In the genomic region with DNA sequence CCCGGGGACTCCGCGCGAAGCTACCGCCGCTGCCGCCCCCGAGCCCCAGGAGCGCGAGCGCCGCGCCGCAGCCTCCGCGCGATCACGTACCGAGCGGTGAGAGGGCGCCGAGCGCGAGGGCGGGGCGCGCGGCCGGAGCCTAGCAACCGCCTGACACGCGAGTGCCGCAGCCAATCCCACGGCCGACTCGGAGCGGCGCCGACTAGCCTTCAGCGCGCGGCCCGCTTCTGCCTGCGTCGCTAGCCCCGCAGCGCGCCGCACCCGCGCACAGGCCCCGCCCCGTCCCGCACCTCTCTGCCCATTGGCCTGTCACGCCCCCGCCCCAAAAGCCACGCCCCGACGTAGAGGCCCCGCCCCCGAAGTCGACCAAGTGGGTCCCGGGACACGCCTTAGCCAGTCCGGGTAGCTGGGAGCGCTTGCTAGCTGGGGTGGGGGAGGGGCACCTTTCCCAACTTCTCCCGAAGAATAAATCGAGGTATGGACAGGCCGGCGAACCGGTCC, we compare ENCODE assay signal across 8 mouse cellular contexts. TPM values are rescaled to one million over a fixed set of nuclear protein-coding genes. Genes with fewer than 3 reads are reported as not detected.
DNase-seq lines count a peak whose midpoint lies in the region; ATAC-seq and TF ChIP-seq lines count a peak whose summit lies in the region.

A gene (minus strand): TSS at position 269 of the 501 bp plus-strand sequence.

- peaks cover 28% of the 10 kb centered on the region for H3K36me3 ChIP-seq in E14TG2a.4 (ENCODE audit: insufficient read depth, low read length)
- no peaks in the 10 kb centered on the region for H3K36me3 ChIP-seq in forebrain, embryonic 13.5 days (ENCODE audit: poor library complexity, severe bottlenecking)
- H3K36me3 ChIP-seq in liver, postnatal 0 days (replicated peaks; ENCODE audit: insufficient read depth, low read length) = no peaks in the 10 kb centered on the region
- no peaks in the 10 kb centered on the region for H3K36me3 ChIP-seq in neural tube, embryonic 14.5 days (ENCODE audit: control insufficient read depth, insufficient read depth, low read length)

- peak within 1 kb of the TSS; percentile 89 for H3K9ac ChIP-seq in forebrain, embryonic 13.5 days
- peak within 1 kb of the TSS; percentile 82 for H3K9ac ChIP-seq in liver, postnatal 0 days (replicated peaks)
- H3K9ac ChIP-seq in neural tube, embryonic 14.5 days (replicated peaks; ENCODE audit: low read depth, low read length) = peak within 1 kb of the TSS; percentile 84

- WGBS in forebrain, embryonic 13.5 days = under 1% methylated on average over 71 of the region's 71 CpGs
- 1% methylated on average over 65 of the region's 71 CpGs for WGBS in large intestine, adult 2 months
- WGBS in liver, postnatal 0 days (ENCODE audit: insufficient replicate concordance) = 0% methylated on average over 51 of the region's 71 CpGs
- under 1% methylated on average over 50 of the region's 71 CpGs for WGBS in neural tube, embryonic 14.5 days

- peaks cover 88% of the 10 kb centered on the region for H3K4me1 ChIP-seq in E14TG2a.4 (replicated peaks; ENCODE audit: low read depth, low read length)
- peaks cover 24% of the 10 kb centered on the region for H3K4me1 ChIP-seq in forebrain, embryonic 13.5 days
- peaks cover 17% of the 10 kb centered on the region for H3K4me1 ChIP-seq in liver, postnatal 0 days (ENCODE audit: insufficient read depth)
- peaks cover 19% of the 10 kb centered on the region for H3K4me1 ChIP-seq in neural tube, embryonic 14.5 days (ENCODE audit: control insufficient read depth, insufficient read depth, low read length)

- H3K27ac ChIP-seq in forebrain, embryonic 13.5 days = peak within 1 kb of the TSS; percentile 94
- H3K27ac ChIP-seq in liver, postnatal 0 days (ENCODE audit: low read depth) = peak within 1 kb of the TSS; percentile 89
- peak within 1 kb of the TSS; percentile 87 for H3K27ac ChIP-seq in neural tube, embryonic 14.5 days (ENCODE audit: low read depth, low read length)

- H3K27me3 ChIP-seq in E14TG2a.4 (ENCODE audit: insufficient read depth, low read length) = no peaks in the 10 kb centered on the region
- H3K27me3 ChIP-seq in forebrain, embryonic 13.5 days = no peaks in the 10 kb centered on the region
- H3K27me3 ChIP-seq in liver, postnatal 0 days (ENCODE audit: insufficient read depth, low read length) = no peaks in the 10 kb centered on the region
- H3K27me3 ChIP-seq in neural tube, embryonic 14.5 days (ENCODE audit: control insufficient read depth, insufficient read depth, low read length) = no peaks in the 10 kb centered on the region

- peak; percentile 91 for DNase-seq in c-Kit-positive CD71-positive TER-119-positive erythroid progenitor cells, embryonic 14.5 days (ENCODE audit: low spot score)
- peak; percentile 100 for DNase-seq in heart, postnatal 10 days
- DNase-seq in large intestine, adult 2 months (ENCODE audit: low read depth, low spot score) = peak; percentile 70
- DNase-seq in liver, postnatal 0 days = peak; percentile 100
- DNase-seq in testis, postnatal 10 days (ENCODE audit: low spot score) = peak; percentile 100

- H3K4me2 ChIP-seq in forebrain, embryonic 13.5 days = peak within 1 kb of the TSS; percentile 83
- H3K4me2 ChIP-seq in liver, postnatal 0 days (ENCODE audit: low read depth, low read length) = peak within 1 kb of the TSS; percentile 98
- peak within 1 kb of the TSS; percentile 53 for H3K4me2 ChIP-seq in neural tube, embryonic 14.5 days (ENCODE audit: low read depth, low read length)

- TF ChIP-seq CTCF in E14TG2a.4 (conservative IDR thresholded peaks at IDR 0.05; ENCODE audit: low read length) = no peak
- no peak for TF ChIP-seq CTCF in liver, postnatal 0 days (IDR thresholded peaks at IDR 0.05; ENCODE audit: low read depth)

- peak; percentile 99 for ATAC-seq in forebrain, embryonic 13.5 days
- ATAC-seq in liver, postnatal 0 days = peak; percentile 96
- ATAC-seq in neural tube, embryonic 14.5 days (ENCODE audit: low read depth) = peak; percentile 99

- TF ChIP-seq EP300 in liver, postnatal 0 days (IDR thresholded peaks at IDR 0.05; ENCODE audit: low read depth) = no peak

- peak within 1 kb of the TSS; percentile 98 for H3K4me3 ChIP-seq in E14TG2a.4 (replicated peaks; ENCODE audit: low read length)
- H3K4me3 ChIP-seq in forebrain, embryonic 13.5 days = peak within 1 kb of the TSS; percentile 98
- peak within 1 kb of the TSS; percentile 82 for H3K4me3 ChIP-seq in liver, postnatal 0 days (ENCODE audit: low read depth, low read length)
- H3K4me3 ChIP-seq in neural tube, embryonic 14.5 days (ENCODE audit: low read depth, low read length) = peak within 1 kb of the TSS; percentile 93

- intact Hi-C loops in heart, postnatal 10 days (cut with DNase I) = loop anchor here (5.0 kb wide), 1 partner anchor 61 kb away; no protein-coding TSS in a partner anchor

- no peaks in the 10 kb centered on the region for H3K9me3 ChIP-seq in E14TG2a.4 (ENCODE audit: low read length)
- no peaks in the 10 kb centered on the region for H3K9me3 ChIP-seq in forebrain, embryonic 13.5 days (replicated peaks)
- H3K9me3 ChIP-seq in liver, postnatal 0 days (ENCODE audit: low read length) = no peaks in the 10 kb centered on the region
- no peaks in the 10 kb centered on the region for H3K9me3 ChIP-seq in neural tube, embryonic 14.5 days (ENCODE audit: control insufficient read depth, low read length)

RNA-seq across cellular contexts. Expression of the gene that starts here (rescaled TPM):
- 40.8 and 45.4 TPM in 2 replicates for polyA plus RNA-seq in forebrain, embryonic 13.5 days (2015; fragmentation: Nextera tagmentation; extraction: Ambion mirVana)
- 100 to 1,000 TPM; 369 to 394 TPM for total RNA-seq in heart, postnatal 10 days (2021)
- 33.9 and 66.1 TPM in 2 replicates for polyA plus RNA-seq in large intestine, adult 2 months (2012; rRNA removed)
- 20.0 and 20.8 TPM in 2 replicates for polyA plus RNA-seq in liver, postnatal 0 days (2015; fragmentation: Nextera tagmentation; extraction: Ambion mirVana)
- polyA plus RNA-seq in neural tube, embryonic 14.5 days (2014; fragmentation: Nextera tagmentation; extraction: Ambion mirVana) = 58.6 and 74.6 TPM in 2 replicates

Comparison
In these comparisons a context has a peak if more than half of its experiments do, and no peak if none do; other contexts are left out.
1. Peak in every context shown above with its lines: DNase-seq, ATAC-seq, H3K4me3 ChIP-seq and H3K27ac ChIP-seq.